Mouse (Mus musculus) liver, adult (tissue): ENCODE data around the gene Ly75.

Source experiments
- GATA4 ChIP-seq: IDR thresholded peaks from 2 replicates; pipeline ENCODE4 v1.6.1; 2014; ENCODE audit warnings: mild to moderate bottlenecking, low read length; ENCODE audit not compliant: insufficient replicate concordance

The Ly75 gene

GRCm38 (mm10) chr2:60386835-60387234 lies 3.7 kb upstream of the Ly75 start:
- no peak for TF ChIP-seq GATA4

DNA sequence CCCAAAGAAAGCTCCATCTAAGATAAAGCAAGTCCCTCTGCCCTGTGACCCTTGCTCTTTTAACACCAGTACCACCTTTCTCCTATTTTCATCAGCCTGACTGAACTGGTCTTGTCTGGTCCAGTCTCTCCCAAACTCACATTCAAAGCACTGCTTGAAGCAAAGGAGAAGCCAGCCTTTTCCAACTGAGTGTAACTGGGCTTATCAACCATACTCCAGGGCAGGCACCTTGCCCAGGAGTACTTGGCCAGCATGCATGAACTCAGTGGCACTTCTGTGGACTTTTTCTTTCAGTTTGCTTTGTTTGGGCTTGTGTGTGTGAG lies 1.6 kb upstream of the Ly75 start:
- TF ChIP-seq GATA4, result peak; percentile 38; the same call in 1 of the 2 replicates

GRCm38 (mm10) chr2:60384083-60384762 lies 1.1 kb upstream of the Ly75 start:
- TF ChIP-seq GATA4, result no peak

GRCm38 (mm10) chr2:60382346-60382745 lies 757 bp downstream of the Ly75 start:
- TF ChIP-seq GATA4, result no peak

GRCm38 (mm10) chr2:60377260-60377659 lies 5.8 kb downstream of the Ly75 start:
- no peak for TF ChIP-seq GATA4

DNA sequence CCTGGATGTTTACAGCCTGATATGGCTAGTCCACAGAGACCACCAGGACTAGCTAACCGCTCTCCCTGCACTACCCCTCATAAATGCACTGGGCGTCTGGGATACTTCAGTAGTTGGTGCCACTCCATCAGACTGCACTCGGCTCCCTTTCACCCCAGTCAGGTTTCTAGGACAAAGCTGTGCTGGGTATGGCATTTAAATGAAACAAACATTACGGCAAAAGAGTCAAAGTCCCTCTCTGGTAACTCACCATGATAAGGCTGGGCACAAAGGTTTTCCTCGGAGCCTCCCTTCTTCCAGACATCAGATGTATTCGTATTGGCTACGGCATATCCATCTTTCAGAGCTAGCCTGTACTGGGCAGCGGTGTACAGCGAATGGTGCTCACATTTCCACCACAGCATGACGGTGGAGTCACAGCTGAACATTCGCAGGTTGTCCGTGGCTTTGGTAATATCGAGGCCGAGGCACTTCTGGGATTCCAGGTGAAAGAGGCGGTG lies 7.4 kb downstream of the Ly75 start:
- no peak for TF ChIP-seq GATA4

DNA sequence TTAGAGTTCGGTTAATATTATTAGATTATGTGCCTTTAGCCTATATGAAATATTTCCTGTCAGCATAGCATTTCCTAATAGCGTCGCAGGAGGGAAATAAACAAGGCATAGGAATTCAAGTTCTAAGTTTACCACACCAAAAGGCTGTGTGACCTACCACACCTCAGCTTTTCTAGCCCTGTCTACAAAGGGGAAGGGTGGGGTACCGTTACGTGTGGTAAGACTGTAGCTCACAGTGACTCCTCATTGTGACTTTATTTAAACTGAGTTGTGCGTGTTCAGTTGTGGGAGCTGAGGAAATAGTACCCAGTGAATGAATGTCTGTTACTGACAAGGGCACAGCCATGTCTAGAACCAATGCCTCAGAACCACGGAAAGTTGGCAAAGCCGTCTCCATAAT lies 8.0 kb downstream of the Ly75 start:
- TF ChIP-seq GATA4, result no peak

DNA sequence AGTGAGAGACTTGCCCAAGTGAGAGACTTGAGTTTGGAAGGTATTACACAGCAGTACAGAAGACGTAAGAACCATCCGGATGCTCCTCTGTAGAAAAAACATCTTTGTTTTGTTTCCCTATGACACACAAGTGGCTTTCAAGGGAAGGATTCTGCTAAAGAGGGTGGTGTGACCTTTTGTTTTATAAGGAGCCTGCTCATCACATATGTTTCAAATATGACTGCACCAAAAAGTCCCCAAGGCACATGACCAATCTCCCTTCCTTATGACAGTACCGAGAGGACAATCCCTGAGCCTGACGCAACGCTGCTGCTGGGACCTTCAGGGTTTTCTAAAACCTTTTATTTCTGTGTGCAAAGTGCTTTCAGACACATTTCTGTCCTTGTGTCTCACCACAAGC lies 12.9 kb downstream of the Ly75 start:
- TF ChIP-seq GATA4, result no peak

DNA sequence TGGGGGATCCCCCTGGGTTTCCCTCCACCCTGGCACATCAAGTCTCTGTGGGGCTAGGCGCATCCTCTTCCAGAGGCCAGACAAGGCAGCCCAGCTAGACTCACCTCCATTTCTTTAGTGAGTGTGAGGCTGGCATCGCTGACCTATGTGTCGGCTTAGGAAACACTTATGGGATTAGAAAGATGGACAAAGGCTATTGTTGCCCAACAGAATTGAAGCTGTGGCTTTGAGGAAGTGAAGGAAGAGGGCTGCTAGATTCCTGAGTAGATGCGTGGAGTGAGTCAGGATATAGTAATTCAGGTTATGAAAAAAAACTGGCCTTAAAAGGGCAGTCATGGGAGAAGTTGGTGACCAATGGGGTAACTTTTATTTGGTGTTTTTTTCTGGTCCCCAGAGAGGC lies 13.6 kb downstream of the Ly75 start:
- TF ChIP-seq GATA4, result no peak

- no peak for TF ChIP-seq GATA4
Measured at GRCm38 (mm10) chr2:60367871-60368270, 15.2 kb downstream of the Ly75 start.

DNA sequence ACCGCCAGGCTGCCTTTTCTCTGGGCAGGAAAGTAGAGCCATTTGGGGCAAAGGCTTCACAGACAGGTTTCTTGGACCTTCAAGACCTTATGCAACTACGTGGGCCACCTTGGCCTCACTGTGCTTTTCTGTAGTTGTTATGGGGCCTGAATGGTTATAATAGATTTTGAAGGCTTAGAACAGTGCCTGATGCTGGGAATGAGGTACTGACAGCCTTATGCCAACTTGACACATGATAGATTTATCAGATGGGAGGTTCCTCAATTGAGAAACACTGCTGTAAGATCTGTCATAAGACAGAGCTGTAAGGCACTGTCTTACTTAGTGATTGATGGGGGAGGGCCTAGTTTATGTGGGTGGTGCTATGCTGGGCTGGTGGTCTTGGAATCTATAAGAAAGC lies 15.9 kb downstream of the Ly75 start:
- no peak for TF ChIP-seq GATA4

GRCm38 (mm10) chr2:60365820-60366610 lies 17.1 kb downstream of the Ly75 start:
- no peak for TF ChIP-seq GATA4

DNA sequence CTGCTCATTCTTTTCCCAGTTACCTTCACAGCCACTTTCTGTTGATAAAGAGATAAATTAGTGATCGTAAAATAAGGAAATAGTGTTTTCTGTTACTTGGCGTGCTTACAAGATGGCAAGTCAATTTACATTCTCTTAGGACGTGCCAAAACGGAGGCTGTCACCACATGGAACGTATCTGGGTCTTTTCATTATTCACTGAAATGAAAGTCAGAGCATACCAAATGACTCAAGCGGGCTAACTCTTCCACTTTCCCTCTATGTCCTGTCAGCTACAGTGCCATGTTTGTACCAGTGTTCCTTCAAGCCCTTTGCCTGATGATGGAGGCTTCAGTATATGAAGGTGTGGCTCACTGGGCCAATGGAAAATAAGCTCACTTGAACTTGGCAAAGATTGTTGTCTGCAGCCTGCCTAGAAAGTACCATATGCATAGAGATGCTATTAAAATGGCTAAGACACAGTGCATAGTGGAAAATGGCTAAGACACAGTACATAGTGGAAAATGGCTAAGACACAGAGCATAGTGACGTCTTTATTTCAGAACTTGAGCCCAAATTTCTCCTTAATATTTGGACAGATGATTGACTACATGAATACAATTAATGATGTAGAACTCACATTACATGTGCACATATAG lies 17.8 kb downstream of the Ly75 start:
- TF ChIP-seq GATA4, result no peak

DNA sequence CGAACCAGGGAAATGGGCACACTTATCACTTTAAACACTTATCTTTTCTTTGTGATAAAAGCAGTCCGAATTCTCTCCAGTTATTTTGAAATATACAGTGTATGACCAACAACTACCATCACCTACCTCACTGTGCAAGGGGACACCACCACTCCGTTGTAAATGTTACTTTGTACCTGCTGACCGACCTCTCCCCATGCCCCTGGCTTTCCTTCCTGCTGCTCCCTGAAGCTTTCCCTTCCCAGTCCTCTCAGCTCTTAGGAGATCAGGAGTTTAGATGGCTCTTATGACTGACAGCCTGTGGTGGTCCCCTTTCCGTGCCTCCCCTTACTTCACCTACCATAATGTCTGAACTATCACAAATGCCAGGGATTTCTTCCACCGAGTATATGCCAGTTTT lies 21.0 kb downstream of the Ly75 start:
- TF ChIP-seq GATA4, result no peak

- TF ChIP-seq GATA4, result no peak
Measured at GRCm38 (mm10) chr2:60359796-60360195, 23.3 kb downstream of the Ly75 start.

DNA sequence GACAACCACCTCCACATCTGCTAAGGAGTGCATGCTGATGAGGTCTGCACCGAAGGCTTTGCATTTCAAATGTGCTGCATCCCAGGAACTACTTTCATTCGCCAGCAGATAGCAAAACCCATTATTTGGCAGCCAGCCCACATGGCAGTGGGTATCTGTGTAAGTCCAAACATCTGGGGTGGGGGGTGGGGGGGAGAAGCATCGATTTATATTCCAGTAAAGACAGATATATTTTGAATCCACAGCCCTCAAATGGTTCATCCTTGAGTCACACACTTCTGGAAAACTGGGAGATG lies 27.8 kb downstream of the Ly75 start:
- no peak for TF ChIP-seq GATA4
